Mouse (Mus musculus) thymus, postnatal 14 days (tissue): ENCODE measurements at regions not wholly inside any gene's neighbourhood (a gene's known extent, or its start where the extent isn't known, plus 50 kb on each side); places are given as distances from the start of the nearest gene placed in this dataset.

Source experiments
- DNase-seq: peaks from one replicate; pipeline ENCODE4 v3.0.0; 2021

DNA sequence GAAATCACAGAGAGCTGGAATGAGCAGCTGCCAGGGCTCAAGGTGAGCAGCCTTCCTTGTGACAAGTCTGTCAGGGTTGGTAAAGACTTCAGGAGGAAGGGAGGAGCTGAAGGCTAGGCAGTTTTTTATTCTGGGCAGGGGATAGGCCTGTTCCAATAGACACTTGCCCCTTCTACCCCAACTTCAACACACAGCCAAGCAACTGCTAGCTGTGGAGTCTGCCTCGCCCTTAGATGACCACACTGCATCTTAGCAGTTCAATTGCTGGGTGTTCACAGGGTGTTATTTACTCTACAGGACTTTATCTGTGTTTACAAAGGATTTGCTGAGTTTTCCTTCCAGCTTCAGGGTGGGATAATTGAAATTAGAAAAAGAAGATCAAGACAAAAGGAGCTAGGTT lies 128.2 kb upstream of the Marcks start:
- no peak for DNase-seq

DNA sequence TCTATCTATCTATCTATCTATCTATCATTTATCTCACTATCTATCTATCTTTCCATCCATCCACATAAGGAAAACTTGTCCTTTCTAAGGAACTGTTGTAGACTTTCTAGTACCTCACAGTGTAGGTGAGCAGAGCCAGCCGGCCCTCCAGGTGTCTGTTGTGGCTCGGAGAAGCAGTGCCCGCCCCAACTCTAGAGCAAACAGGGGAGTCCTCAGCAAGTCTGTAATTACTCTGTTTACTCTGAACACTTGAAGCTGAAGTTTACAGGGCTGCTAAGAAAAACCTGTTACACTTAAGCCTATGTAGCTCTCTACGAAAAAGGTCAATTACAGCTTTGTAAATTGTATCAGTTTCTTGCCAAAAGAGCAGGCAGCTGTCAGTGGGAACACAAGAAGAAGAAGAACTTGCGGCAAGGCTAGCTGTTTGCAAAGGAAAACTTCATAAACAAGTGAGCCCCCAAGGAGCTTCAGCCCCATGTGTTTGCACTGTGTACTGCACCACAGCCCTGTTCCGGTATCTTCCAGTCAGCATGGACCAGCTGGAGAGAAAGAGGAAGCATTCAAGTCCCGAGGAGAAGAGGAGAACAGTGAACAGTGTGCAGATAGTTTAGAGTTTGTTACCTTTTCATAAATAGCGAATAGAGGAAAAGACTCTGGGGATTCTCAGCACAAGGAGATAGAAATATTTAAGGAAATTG lies 122.2 kb upstream of the Marcks start:
- DNase-seq = peak; percentile 74

DNA sequence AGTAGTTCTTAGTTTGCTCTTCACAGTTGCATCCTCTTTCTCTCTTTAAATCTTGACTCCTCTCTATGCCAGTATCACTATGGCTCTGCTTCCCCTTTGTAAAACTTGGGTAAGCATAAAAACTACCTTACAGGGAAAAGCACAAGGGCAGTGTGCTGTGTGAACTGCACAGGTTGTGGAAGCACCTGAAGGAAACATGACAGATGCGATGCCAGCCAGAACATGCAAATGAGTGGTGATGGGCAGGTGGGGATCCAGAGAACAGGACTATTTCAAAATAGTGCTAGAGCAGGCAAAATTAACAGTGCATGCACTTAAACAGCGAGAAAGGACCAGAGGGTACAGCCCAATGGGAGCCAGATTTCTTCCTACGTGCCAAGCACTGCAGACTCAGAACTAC lies 120.5 kb upstream of the Marcks start:
- DNase-seq = no peak

DNA sequence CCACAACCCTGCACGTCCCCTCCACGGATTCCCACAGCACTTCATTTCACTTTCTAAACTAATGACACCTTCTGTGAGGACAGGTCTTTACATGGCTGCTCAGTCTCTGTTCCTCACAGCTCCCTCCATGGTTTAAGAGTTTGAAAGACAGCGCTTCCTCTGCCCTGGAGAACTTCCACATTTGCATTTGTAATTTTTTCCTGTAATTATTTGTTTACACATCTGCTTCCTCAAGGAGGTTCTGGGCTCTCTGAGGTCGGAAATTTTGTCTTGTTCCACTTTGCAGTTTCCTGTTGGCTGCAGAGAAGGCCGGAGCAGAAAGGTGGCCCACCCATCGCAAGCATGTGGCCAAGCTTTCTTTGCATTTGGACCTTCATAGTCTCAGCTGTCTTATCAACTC lies 118.8 kb upstream of the Marcks start:
- DNase-seq = no peak

DNA sequence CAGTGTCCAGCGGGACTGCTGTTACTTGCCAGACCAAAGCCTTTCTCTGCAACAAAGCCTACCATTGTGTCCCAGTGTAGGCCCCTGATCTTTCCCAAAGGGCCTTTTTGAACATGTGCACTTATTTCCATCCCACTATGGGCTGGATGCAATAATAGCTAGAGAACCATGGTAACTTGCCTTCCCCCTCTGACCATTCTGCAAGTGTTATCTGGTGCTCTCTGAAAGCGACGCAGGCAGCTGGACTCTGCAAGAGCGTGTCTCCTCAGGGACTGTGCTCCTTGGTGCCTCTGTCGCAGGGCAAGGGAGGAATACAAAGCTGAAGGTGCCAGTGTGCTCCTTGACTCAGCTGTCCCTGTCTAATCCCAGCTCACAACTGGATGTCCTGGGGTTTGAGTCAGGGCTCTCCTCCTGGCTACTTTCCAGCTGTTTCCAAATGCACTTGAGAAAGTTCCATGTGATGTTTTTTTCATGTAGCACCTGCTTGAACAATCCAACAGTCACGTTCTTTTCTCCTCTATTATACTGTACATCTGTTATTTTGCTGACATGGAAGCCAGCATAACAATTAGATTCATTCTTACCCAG lies 112.3 kb upstream of the Marcks start:
- no peak for DNase-seq

DNA sequence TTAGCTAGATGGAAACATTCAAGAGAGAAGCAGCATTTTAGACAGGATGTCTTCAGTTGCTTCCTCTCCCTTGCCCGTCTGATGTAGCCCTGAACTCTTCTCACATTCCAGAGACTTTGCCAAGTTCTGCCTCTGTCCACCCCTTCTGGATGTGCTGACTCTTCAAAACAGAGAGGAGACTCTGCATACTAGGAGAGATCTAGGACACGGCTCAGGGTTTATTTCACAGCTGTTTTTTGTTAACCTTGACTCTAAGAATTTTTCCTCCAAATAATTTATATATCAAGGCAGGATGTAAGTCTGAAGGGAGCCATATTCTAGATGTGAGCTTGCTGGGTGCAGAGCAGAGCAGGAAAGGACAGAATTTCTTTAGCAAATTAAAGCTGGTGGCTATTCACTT lies 111.4 kb upstream of the Marcks start:
- DNase-seq = no peak

DNA sequence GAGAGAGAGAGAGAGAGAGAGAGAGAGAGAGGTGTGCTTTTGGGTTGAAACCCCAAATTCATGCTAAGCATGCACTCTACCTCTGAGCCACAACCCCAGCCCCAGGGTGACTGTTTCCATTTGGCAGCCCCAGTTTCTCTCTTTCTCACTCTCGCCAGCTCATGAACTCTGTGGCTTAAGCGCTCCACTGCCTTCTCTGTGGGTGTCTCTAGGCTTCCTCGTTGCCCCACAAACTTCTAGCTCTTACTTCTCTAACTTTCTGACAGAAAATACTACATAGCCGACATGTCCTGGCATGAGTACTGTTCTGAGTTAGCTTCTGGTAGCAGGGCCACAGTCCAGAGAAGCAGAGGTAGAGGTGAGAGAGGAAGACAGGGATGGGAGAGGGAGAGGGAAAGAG lies 110.8 kb upstream of the Marcks start:
- peak; percentile 22 for DNase-seq

DNA sequence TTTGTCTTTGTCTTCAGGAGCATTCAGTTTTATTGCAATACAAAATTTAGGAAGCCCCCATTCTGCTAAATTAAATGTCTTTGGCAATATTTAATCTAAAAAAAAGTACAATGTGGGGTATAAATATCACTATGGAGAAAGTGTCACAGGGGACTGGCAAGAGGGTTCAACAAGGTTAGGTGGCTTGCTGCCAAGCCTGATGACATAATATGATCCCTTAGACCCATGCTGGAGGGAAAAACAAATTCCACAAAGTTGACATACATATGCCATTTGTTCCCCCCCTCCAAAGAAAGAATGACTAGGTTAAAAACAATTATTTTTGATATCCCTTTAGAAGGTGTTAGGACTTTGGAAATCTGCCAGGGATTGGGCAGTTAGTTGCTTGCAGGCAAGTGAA lies 108.4 kb upstream of the Marcks start:
- DNase-seq = no peak

DNA sequence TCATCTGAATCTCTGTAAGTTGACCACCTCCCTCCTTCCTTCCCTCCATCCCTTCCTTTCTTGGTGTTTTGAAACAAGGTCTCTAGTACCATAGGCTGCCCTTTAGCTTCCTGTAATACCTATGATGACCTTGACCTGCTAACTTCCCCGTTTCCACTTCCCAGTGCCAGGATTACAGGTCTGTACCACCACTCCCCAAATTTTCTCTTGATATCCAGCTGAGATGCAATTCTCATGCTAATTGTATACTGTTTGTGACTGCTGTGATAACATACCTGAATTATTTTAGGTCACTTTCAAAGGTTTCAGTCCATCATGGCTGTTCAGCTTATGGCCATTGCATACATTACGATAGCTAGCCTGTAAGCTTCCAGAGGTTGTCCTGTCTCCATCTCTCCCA lies 104.4 kb upstream of the Marcks start:
- no peak for DNase-seq

DNA sequence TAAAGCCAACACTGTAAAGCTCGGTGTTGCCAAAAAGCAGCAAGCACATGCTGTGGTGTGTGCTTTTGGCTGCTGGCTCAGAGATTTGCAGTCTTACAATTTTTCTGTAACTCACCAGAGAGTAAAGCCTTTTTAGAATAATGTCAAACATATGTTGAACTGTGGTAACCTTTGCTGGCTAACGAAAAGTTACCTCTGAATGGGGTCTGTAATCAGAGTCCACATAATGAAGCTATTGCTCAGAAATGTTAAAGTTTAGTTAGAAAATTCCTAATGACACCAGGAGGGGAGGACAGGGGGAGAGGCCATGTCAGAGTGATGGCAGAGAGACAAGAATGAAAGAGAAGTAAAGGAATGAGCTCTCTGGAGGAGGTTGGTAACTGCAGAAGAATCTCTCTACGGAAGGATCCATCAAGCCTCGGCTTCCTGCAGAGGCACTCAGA lies 103.1 kb upstream of the Marcks start:
- DNase-seq = no peak

DNA sequence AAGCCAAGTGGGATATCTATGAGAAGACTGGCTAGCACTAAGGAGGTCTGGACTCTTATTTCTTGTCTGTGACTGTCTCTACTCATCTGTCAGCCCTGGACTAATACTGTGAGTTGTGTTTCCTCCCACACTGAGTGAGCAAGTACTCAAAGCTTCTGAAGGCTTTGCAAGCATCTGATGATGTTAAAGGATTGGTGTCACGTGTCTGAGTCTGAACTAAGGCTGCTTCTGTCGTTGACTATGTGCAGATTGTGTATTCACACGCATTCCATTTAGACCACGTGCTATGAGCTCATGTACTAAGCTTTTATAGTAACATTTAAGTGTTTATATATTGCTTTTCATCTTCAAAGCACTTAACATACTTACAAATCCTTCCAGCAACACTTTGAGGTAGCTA lies 101.9 kb upstream of the Marcks start:
- no peak for DNase-seq

DNA sequence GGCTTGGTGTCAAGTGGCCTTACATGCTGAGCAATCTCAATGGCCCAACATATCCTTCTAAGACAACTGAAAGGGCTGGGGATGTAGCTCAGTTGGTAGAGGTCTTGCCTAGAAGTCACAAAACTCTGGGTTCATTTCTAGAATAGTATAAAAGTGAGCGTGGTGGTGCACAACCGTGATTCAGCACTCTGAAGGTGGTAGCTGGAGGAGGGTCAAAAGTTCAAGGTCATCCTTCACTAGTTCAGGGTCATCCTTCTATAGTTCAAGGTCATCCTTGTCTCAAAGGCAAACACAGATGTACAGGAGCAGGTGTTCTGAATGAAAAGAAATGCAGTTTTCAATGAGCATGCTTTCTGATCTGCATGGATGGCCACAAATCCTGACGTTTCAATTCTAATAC lies 101.5 kb upstream of the Marcks start:
- no peak for DNase-seq

DNA sequence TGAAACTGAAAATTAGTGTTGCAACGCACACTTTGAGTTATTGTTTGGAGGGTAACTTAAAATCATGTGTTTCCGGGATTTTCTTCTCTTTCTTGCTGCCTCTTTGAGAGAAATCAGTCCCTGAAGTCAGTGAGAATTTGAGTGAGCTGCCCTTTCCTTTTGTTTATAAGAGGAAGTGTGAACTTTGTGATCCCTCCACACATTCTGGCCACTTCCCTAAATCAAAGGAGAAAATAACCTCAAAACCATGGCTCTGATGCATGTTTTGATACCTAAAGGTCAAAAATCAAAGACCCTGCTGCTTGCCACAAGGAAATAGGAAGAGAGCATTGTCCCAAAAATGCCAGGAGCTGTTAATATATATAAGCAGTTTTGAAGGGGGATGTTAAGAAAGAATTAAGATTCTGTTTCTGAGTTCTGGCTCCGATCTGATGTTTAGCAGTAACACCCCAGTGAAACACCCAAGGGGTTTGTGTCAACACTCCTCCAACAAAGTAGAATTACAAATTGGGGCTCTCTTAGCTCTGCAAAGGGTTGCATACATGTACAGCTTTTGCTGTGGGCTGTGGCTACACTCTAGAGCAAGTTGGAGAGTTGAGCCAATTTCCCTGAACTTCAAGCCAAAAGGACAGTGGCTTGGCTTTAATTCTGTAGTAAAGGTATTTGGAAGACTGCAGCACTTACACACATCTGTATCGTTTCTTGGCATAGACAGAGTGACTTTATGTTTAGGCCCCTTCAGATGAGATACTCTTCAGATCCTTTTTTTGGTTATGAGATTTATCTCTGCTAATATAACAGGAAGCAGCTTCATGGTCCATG lies 97.5 kb upstream of the Marcks start:
- no peak for DNase-seq

DNA sequence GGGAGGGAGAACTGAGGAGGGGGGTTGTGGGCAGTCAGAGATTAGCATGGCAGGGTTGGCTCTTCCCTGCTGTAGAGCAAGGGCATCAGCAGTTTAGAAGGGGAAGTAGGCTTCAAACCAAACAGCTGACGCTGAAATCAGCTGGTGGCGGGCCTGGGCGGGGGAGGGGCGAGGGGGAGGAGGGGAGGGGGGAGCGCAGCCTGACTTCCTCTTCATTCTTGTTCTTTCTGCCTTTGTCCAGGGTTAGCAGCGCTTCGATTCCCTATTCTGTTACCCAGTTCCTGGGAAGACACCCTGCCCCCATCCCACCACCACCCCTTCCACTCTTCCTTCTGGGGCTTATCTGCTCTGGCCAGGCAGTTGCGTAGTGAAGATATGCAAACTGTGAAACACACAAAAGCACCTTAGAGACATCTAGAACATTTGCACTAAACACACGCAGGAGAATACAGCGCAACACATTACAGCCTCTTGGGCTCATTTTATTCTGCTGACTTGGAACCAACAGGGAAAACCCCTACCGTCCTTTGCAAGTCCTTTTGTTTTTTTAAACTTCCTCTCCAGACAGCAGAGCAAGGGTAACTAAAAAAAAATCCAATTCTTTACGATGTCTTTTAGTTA lies 93.3 kb upstream of the Marcks start:
- DNase-seq = peak; percentile 74

DNA sequence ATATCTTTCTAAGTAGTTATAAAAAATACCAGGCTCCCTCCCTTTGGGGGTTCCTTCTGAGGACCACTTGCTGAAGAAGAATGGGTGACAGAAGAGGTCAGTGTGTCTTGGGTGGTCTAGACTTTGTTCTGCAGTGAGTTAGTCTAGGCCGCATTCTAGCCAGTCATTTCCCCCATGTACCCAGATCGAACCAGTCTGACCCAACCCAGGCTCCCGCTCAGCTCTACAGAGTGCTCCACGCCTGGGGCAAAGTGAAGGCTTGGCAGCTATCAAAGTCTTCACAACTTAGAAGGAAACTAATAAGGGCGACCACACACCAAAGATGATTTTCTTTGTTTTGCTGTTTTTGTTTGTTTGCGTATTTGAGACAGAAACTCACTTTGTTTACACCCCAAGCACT lies 92.4 kb upstream of the Marcks start:
- no peak for DNase-seq

DNA sequence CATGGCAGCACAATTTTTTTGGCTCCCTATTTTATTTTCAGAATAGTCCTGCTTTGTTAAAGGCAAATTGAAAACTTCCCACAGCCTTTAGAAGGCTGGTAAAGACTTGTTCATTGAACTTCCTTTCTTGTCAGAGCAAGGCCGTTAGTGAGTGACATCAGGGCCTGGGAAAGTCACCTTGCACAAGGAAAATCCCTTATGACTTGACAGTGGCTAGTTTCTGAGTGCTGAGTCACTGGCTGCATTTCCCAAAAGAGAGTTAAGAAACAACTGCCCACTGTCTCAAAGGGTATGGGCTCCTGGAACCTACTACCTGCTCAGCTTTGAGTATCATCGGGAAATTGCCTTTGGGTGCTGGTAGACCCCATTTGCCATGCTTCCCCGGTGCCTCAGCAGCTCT lies 89.2 kb upstream of the Marcks start:
- no peak for DNase-seq

DNA sequence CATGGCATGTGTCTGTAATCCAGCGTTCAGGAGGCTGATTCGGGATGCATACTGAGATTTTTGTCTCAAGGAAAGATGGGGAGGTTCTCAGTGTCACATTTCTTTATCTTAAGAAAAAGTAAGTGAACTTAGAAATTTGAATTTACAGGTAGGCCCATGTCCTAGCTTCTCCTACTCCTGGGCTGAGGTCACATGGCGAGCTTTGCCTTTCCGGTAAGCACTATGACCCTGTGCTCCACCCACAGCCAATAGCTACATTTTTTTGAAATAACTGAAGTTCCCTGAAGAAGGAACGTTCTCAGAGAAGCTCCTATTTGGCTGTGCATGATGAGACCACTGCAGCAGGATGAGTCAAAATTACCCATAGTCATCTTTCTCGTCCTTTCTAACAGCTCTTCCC lies 83.0 kb upstream of the Marcks start:
- no peak for DNase-seq

DNA sequence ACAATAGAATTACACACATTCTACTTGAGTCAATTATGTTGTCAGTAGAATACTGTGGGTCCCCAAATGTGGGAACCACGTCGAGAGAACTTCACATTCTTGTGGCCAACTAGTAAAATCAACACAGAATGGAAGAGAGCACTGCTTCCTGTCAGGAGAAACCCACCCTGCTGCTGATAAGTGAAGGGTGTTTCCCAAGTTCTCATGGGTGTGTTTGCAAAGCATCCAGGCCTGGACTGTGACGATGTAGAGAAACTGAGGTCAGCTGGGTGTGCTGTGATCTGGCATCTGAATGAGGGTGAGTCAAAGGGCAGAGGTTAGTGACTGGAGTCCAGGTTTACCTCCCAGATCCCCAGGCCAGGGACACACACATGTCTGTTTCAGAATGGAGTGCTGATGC lies 81.7 kb upstream of the Marcks start:
- no peak for DNase-seq

DNA sequence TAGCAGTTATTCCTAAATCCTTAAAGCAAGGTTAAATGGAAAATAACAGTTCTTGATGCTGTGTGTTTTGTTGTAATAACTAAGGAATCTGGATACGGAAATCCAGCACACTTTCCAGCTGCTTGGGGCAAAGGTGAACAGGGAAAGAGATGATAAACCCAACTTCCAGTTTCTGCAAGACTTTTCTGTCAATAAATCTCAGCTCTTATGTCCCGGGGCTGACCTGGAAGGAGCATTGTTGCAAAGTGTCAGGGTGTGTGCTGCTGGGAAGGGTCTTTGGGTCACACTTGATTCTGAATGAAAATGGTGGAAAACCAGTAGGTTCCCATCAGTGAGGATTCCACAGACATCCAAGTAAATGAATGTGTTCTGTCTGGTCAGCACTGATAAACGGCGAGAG lies 81.2 kb upstream of the Marcks start:
- DNase-seq = no peak

DNA sequence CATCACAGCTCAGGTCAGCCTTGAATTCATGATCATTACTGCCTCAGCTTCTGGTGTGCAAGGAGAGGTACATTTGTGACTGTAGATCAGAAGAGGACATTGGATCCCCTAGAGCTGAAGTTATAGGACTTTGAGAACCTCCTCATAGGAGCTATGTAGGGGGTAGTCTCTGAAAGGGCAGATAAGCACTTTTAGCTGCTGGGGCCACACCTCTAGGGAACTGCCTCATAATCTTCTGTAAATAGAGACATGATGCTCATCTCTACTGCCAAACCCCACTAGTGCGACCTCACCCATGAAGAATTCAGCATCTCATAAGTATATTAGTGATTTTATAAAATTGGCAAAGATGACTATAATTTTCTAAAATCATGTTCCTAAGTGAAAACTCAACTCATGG lies 80.7 kb upstream of the Marcks start:
- no peak for DNase-seq

DNA sequence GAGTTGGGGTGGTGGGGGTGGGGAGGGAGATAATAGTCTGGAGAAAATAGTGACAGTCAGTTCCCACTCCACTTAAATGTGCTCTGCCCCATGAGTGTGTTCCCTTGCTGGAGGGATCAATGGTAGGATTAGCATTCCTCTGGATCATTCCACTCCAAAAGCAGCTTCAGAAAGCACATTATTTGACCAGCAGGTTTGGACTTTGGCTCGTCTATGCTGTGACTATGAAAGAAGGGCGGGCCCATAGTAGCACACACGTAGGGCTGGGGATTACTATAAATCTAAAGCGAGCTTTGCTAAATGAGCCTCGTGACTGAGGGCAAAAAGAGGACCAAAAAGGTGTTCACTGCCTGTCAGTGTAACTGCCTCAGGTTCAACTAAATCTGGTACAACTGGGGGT lies 75.9 kb upstream of the Marcks start:
- no peak for DNase-seq

DNA sequence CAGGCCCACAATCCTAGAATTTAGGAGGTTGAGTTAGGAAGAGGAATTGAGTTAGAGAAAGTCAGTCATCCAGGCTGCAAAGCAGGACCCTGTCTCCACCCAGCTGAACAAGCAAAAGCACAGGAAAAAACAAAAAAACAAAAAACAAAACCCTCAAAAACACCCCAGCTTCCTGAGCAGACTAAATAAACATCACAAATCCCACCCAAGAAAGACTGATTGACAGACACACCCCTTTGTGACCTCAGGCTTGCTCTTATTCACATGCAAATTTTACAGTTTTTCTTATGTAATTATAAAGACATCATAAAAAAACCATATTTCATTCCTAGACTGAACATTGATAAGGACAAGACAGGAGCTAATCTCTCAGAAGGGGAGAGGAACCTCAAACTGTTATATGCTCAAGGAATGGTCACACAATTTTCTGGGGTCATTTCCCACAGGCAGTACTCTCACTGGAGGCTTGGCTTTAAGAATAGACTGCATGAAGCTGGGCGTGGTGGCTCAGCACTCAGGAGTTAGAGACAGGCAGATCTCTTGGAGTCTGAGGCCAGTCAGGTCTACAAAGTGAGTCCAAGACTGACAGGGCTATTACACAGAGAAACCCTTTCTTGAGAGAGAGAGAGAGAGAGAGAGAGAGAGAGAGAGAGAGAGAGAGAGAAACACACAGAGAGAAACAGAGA lies 73.8 kb upstream of the Marcks start:
- DNase-seq = no peak

DNA sequence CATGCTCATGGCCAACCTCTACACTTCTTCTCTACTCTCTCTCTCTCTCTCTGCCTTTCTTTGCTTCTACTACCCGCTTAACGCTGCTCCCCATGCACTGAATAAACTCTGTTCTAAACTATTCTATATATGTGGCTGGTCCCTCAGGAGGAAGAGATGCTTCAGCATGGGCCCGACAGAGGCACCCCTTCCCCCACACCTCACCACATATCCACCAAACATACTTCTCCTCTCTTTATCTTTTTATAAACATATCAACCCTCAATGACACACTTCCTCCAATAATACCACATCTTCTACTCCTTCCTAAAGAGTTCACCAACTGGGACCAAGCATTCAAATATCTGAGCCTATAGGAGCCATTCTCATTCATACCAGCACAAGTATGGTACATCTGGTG lies 72.6 kb upstream of the Marcks start:
- DNase-seq = no peak
